Mouse (Mus musculus): ENCODE results near the gene Pnmt. TPM values are rescaled to one million over a fixed set of nuclear protein-coding genes. Genes with fewer than 3 reads are reported as not detected.

Pnmt gene
- polyA plus RNA-seq (2012) = not detected in 2 replicates

GRCm38 (mm10) chr11:98385638-98386585 is at the start of gene Pnmt:
TSS of gene Pnmt (plus strand) at chr11:98386450.
- H3K27me3 ChIP-seq (ENCODE audit: control insufficient read depth) = peaks cover 54% of the 10 kb centered on the region
- H3K4me1 ChIP-seq (ENCODE audit: control insufficient read depth) = peaks cover 6% of the 10 kb centered on the region
- TF ChIP-seq GATA1 (IDR thresholded peaks at IDR 0.05; ENCODE audit: low read length) = no peak
- TF ChIP-seq TAL1 (IDR thresholded peaks at IDR 0.05; ENCODE audit: low read length) = no peak
- no peaks in the 10 kb centered on the region for H3K9me3 ChIP-seq (ENCODE audit: control insufficient read depth, low read length)
- no peaks in the 10 kb centered on the region; the same call in 1 of the 2 replicates for H3K36me3 ChIP-seq (ENCODE audit: control insufficient read depth)
- H3K4me3 ChIP-seq (replicated peaks) = no peak within 1 kb of the TSS

- no peaks in the 10 kb centered on the region for H3K9me3 ChIP-seq (ENCODE audit: control insufficient read depth, low read length)
- H3K4me3 ChIP-seq (replicated peaks) = no peak overlapping the region
- peaks cover 11% of the 10 kb centered on the region for H3K4me1 ChIP-seq (ENCODE audit: control insufficient read depth)
- TF ChIP-seq TAL1 (IDR thresholded peaks at IDR 0.05; ENCODE audit: low read length) (no peak), GATA1 (IDR thresholded peaks at IDR 0.05; ENCODE audit: low read length) (no peak)
- H3K27me3 ChIP-seq (ENCODE audit: control insufficient read depth) = peaks cover 93% of the 10 kb centered on the region
- no peaks in the 10 kb centered on the region for H3K36me3 ChIP-seq (ENCODE audit: control insufficient read depth)
These were observed 47.7 kb upstream of the Pnmt start for GRCm38 (mm10) chr11:98338507-98338961.

GRCm38 (mm10) chr11:98339071-98339501 is 47.2 kb upstream of the Pnmt start:
- Histone ChIP-seq H3K4me3 (replicated peaks) (no peak overlapping the region), H3K4me1 (ENCODE audit: control insufficient read depth) (peaks cover 11% of the 10 kb centered on the region), H3K36me3 (ENCODE audit: control insufficient read depth) (no peaks in the 10 kb centered on the region), H3K27me3 (ENCODE audit: control insufficient read depth) (peaks cover 91% of the 10 kb centered on the region), H3K9me3 (ENCODE audit: control insufficient read depth, low read length) (no peaks in the 10 kb centered on the region)
- TF ChIP-seq GATA1 (IDR thresholded peaks at IDR 0.05; ENCODE audit: low read length) (no peak), TAL1 (IDR thresholded peaks at IDR 0.05; ENCODE audit: low read length) (no peak)

DNA sequence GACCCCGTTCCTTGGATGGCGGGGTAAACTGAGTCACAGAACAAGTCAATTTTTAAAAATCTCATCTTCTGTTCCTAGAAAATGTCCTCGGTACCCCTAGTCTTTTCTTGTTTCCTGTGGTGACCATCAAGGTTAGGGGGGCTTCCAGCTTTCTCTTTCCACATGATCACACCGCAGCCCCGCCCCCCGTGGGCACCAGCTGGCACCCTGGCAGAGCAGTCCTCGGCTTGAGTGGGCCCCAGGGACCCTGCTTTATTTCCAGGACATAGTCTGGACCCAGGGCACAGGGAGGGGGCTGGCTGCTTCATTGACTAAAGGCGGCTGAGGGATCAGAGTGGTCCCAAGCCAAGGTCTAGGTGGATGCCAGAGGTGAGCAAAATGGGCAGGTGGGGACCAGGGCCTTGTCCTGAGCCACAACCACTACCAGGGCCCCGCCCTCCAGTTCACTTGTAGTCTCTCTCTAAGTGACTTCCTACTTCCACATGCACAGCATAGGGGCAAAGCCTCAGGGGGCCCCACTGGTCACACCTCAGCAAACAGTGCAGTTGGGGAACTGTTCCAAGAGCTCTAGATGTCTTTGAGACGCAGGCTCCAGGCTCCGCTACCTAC is 46.5 kb upstream of the Pnmt start:
- H3K27me3 ChIP-seq (ENCODE audit: control insufficient read depth) = peaks cover 88% of the 10 kb centered on the region

GRCm38 (mm10) chr11:98340597-98340996 is 45.7 kb upstream of the Pnmt start:
- TF ChIP-seq GATA1 (IDR thresholded peaks at IDR 0.05; ENCODE audit: low read length) (no peak), TAL1 (IDR thresholded peaks at IDR 0.05; ENCODE audit: low read length) (no peak)
- peaks cover 8% of the 10 kb centered on the region for H3K4me1 ChIP-seq (ENCODE audit: control insufficient read depth)
- no peak overlapping the region for H3K4me3 ChIP-seq (replicated peaks)
- no peaks in the 10 kb centered on the region for H3K36me3 ChIP-seq (ENCODE audit: control insufficient read depth)
- H3K9me3 ChIP-seq (ENCODE audit: control insufficient read depth, low read length) = no peaks in the 10 kb centered on the region
- peaks cover 88% of the 10 kb centered on the region for H3K27me3 ChIP-seq (ENCODE audit: control insufficient read depth)

More for the DNA sequence above, 46.5 kb upstream of the Pnmt start:
- H3K4me3 ChIP-seq (replicated peaks) = no peak overlapping the region
- no peaks in the 10 kb centered on the region for H3K36me3 ChIP-seq (ENCODE audit: control insufficient read depth)
- H3K9me3 ChIP-seq (ENCODE audit: control insufficient read depth, low read length) = no peaks in the 10 kb centered on the region
- peaks cover 11% of the 10 kb centered on the region for H3K4me1 ChIP-seq (ENCODE audit: control insufficient read depth)
- TF ChIP-seq GATA1 (IDR thresholded peaks at IDR 0.05; ENCODE audit: low read length) (no peak), TAL1 (IDR thresholded peaks at IDR 0.05; ENCODE audit: low read length) (no peak)

DNA sequence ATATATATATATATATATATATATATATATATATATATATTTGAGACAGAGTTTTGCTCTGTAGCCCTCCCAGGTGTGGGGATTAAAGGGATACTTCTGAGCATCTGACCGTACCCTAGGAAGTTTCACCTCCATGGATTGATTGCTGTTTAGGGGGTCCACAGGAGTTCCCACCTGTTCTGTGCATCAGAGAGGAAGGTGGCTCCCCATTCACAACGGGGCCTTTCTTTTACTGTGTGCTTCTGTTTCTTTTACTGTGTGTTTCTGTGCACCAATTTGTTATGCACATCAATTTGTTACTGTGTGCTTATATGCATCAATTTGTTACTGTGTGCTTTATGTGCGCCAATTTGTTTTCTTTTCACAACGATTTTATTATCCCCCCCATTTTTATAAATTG is 45.1 kb upstream of the Pnmt start:
- Histone ChIP-seq H3K36me3 (ENCODE audit: control insufficient read depth) (no peaks in the 10 kb centered on the region), H3K27me3 (ENCODE audit: control insufficient read depth) (peaks cover 88% of the 10 kb centered on the region)

DNA sequence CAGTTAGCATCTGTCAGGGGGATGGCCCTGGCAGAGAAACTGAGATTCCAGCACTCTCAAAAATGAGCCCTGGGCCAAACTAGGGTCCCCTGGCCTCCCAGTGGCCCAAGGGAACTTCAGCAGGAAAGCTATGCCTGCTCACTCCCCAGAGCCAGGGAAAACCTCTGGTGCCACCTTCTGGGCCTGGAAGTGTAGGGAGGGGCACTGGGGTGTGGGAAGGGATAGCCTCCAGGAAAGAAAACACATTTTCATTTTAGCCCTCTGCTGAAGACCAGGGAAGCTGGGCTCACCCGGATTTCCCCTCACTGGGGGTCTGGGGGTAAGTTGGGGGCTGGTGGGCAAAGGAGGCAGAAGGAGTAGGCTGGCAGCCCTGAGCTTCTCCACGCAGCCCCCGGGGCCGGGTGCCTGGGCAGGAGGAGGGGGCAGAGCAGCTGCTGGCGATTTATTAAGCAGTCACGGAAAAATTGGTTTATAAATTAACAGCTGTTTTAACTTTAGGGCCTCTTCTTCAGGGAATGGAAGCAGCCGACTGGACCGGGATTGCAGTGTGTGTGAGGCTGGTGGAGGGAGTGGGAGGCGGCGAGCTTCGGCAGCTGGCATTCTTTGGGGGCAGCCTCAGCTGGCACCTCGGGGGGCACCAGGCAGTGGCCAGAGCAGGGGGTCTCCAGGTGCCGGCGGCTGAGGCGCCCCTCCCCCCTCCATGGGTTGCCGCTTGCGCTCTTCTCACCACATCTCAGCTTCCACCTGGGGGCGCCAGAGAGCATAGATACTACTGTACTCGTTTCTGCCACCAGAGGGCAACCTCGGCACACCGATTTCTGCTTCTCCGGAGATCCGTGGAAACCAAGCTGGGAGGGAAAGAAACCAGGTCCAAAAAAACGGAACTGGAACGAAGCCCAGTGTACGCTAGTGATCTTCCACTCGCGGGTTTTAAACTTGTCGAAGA is 44.0 kb upstream of the Pnmt start:
- H3K4me3 ChIP-seq (replicated peaks) = no peak overlapping the region

More for the DNA sequence above, 45.1 kb upstream of the Pnmt start:
- TF ChIP-seq TAL1 (IDR thresholded peaks at IDR 0.05; ENCODE audit: low read length) (no peak), GATA1 (IDR thresholded peaks at IDR 0.05; ENCODE audit: low read length) (no peak)
- Histone ChIP-seq H3K4me1 (ENCODE audit: control insufficient read depth) (peaks cover 7% of the 10 kb centered on the region), H3K9me3 (ENCODE audit: control insufficient read depth, low read length) (no peaks in the 10 kb centered on the region), H3K4me3 (replicated peaks) (no peak overlapping the region)

GRCm38 (mm10) chr11:98345253-98345652 is 41.0 kb upstream of the Pnmt start:
- H3K4me1 ChIP-seq (ENCODE audit: control insufficient read depth) = peaks cover 7% of the 10 kb centered on the region
- no peaks in the 10 kb centered on the region; the same call in 1 of the 2 replicates for H3K9me3 ChIP-seq (ENCODE audit: control insufficient read depth, low read length)
- H3K4me3 ChIP-seq (replicated peaks) = no peak overlapping the region
- H3K27me3 ChIP-seq (ENCODE audit: control insufficient read depth) = peaks cover 88% of the 10 kb centered on the region
- no peaks in the 10 kb centered on the region for H3K36me3 ChIP-seq (ENCODE audit: control insufficient read depth)
- TF ChIP-seq GATA1 (IDR thresholded peaks at IDR 0.05; ENCODE audit: low read length) (no peak), TAL1 (IDR thresholded peaks at IDR 0.05; ENCODE audit: low read length) (no peak)

More for the DNA sequence above, 44.0 kb upstream of the Pnmt start:
- H3K36me3 ChIP-seq (ENCODE audit: control insufficient read depth) = no peaks in the 10 kb centered on the region
- peaks cover 7% of the 10 kb centered on the region for H3K4me1 ChIP-seq (ENCODE audit: control insufficient read depth)
- no peak for TF ChIP-seq TAL1 (IDR thresholded peaks at IDR 0.05; ENCODE audit: low read length)
- no peak for TF ChIP-seq GATA1 (IDR thresholded peaks at IDR 0.05; ENCODE audit: low read length)
- H3K27me3 ChIP-seq (ENCODE audit: control insufficient read depth) = peaks cover 88% of the 10 kb centered on the region
- H3K9me3 ChIP-seq (ENCODE audit: control insufficient read depth, low read length) = no peaks in the 10 kb centered on the region
